Mouse (Mus musculus) midbrain, postnatal 0 days (tissue): ENCODE data around the gene Stard10. TPM values are rescaled to one million over a fixed set of nuclear protein-coding genes. Genes with fewer than 3 reads are reported as not detected.

Experiments used
- ATAC-seq: fragments of 200-750 bp; cut with Nextera tagmentation; 2 replicates; pipeline ENCODE4 v1.8.0; 2017; ENCODE audit warnings: moderate number of reproducible peaks, mild to moderate bottlenecking, moderate TSS enrichment, moderate library complexity; ENCODE audit not compliant: low FRiP score
- DNase-seq: peaks from one replicate; pipeline ENCODE4 v3.0.0-alpha.2; 2015; ENCODE audit warnings: low spot score
- H3K27ac ChIP-seq: fragments of 300-500 bp; sonication (generic); 2 replicates; pipeline ENCODE4 v1.5.1; 2014; ENCODE audit warnings: low read depth, mild to moderate bottlenecking, low read length, mixed read lengths
- H3K27me3 ChIP-seq: fragments of 300-500 bp; sonication (generic); 2 replicates; pipeline ENCODE4 v1.6.1; 2014; ENCODE audit warnings: low read length, control low read depth, mixed read lengths; ENCODE audit not compliant: insufficient read depth
- H3K36me3 ChIP-seq: fragments of 300-500 bp; sonication (generic); 2 replicates; pipeline ENCODE4 v1.6.1; 2014; ENCODE audit warnings: low read length, control low read depth, mixed read lengths; ENCODE audit not compliant: insufficient read depth
- H3K4me1 ChIP-seq: fragments of 300-500 bp; sonication (generic); 2 replicates; pipeline ENCODE4 v1.6.1; 2014; ENCODE audit warnings: mild to moderate bottlenecking, control low read depth, antibody characterized with exemption, low read length, mixed read lengths; ENCODE audit not compliant: insufficient read depth
- H3K4me2 ChIP-seq: fragments of 300-500 bp; sonication (generic); 2 replicates; pipeline ENCODE4 v1.6.1; 2014; ENCODE audit warnings: low read depth, mild to moderate bottlenecking, low read length, mixed read lengths; ENCODE audit not compliant: poor library complexity, severe bottlenecking
- H3K4me3 ChIP-seq: fragments of 300-500 bp; sonication (generic); 2 replicates; pipeline ENCODE4 v1.5.1; 2014; ENCODE audit warnings: low read depth, mild to moderate bottlenecking, low read length, moderate library complexity
- H3K9ac ChIP-seq: fragments of 300-500 bp; sonication (generic); replicated peaks from 2 replicates; pipeline ENCODE4 v1.6.1; 2014; ENCODE audit warnings: mild to moderate bottlenecking, low read length, moderate library complexity, mixed read lengths; ENCODE audit not compliant: poor library complexity, severe bottlenecking
- H3K9me3 ChIP-seq: fragments of 300-500 bp; sonication (generic); 2 replicates; pipeline ENCODE4 v1.6.1; 2016; ENCODE audit warnings: low read length, control low read depth
- CTCF ChIP-seq: IDR thresholded peaks from 2 replicates; pipeline ENCODE4 v1.5.1; 2016; ENCODE audit warnings: antibody characterized with exemption, mild to moderate bottlenecking
- whole genome bisulfite sequencing: fragments of 180-500 bp; shearing (Covaris S2); extraction: QIAGEN DNeasy Blood & Tissue Kit; methylation state at CpG from one replicate; pipeline ENCODE4 v1.1.7; 2014; 5-methylcytosine and 5-hydroxymethylcytosine counted together
- polyA plus RNA-seq: library from polyadenylated mRNA; unstranded; fragments of >200 nt; fragmentation: Nextera tagmentation; extraction: Ambion mirVana; gene quantifications from 2 replicates; pipeline ENCODE4 v1.2.1, GENCODE M21; 2015
- total RNA-seq: library from RNA; depleted of rRNA; stranded (reverse); fragments of >200 nt; gene quantifications from 2 replicates; pipeline ENCODE4 v1.2.3, GENCODE M21; 2014

Stard10 gene
- total and polyA plus RNA-seq, 2 experiments from 2014 or later: 11.0 to 47.7 TPM

GRCm38 (mm10) chr7:101292086-101292485 lies 24.8 kb upstream of the Stard10 start:
- Histone ChIP-seq H3K4me3 (no peak overlapping the region), H3K4me2 (no peak overlapping the region), H3K4me1 (peaks cover 4% of the 10 kb centered on the region; the same call in 1 of the 2 replicates), H3K27ac (no peak overlapping the region), H3K9me3 (no peaks in the 10 kb centered on the region), H3K27me3 (no peaks in the 10 kb centered on the region), H3K36me3 (peaks cover 24% of the 10 kb centered on the region), H3K9ac (no peak overlapping the region)
- DNase-seq: no peak
- WGBS: 91% methylated on average over 1 of the region's 4 CpGs
- TF ChIP-seq CTCF: no peak
- no peak for ATAC-seq

- 100% methylated on average over 1 of the region's 1 CpGs for whole genome bisulfite sequencing
- TF ChIP-seq CTCF: no peak
- ATAC-seq: no peak
Observed at GRCm38 (mm10) chr7:101292696-101293095, 24.2 kb upstream of the Stard10 start.

GRCm38 (mm10) chr7:101293138-101293537 lies 23.7 kb upstream of the Stard10 start:
- ATAC-seq (no peak), DNase-seq (no peak)
- no peaks in the 10 kb centered on the region for H3K9me3 ChIP-seq
- H3K9ac ChIP-seq: no peak overlapping the region
- peaks cover 24% of the 10 kb centered on the region for H3K36me3 ChIP-seq
- H3K4me2 ChIP-seq: no peak overlapping the region
- no peak overlapping the region for H3K4me3 ChIP-seq
- no peak overlapping the region for H3K27ac ChIP-seq
- no peak for TF ChIP-seq CTCF
- no peaks in the 10 kb centered on the region for H3K27me3 ChIP-seq
- WGBS: 60% methylated on average over 4 of the region's 4 CpGs
- peaks cover 5% of the 10 kb centered on the region; the same call in 1 of the 2 replicates for H3K4me1 ChIP-seq

More at GRCm38 (mm10) chr7:101292696-101293095, 24.2 kb upstream of the Stard10 start:
- H3K9ac ChIP-seq: no peak overlapping the region
- no peak overlapping the region for H3K4me2 ChIP-seq
- no peak for DNase-seq
- H3K36me3 ChIP-seq: peaks cover 24% of the 10 kb centered on the region
- H3K4me3 ChIP-seq: no peak overlapping the region
- H3K27me3 ChIP-seq: no peaks in the 10 kb centered on the region
- no peaks in the 10 kb centered on the region for H3K9me3 ChIP-seq
- no peak overlapping the region for H3K27ac ChIP-seq
- H3K4me1 ChIP-seq: peaks cover 5% of the 10 kb centered on the region; the same call in 1 of the 2 replicates

- H3K4me3 ChIP-seq: no peak overlapping the region
- H3K27me3 ChIP-seq: no peaks in the 10 kb centered on the region
- H3K9me3 ChIP-seq: no peaks in the 10 kb centered on the region
- no peak for DNase-seq
- H3K9ac ChIP-seq: no peak overlapping the region
- no peak for TF ChIP-seq CTCF
- no peak overlapping the region for H3K4me2 ChIP-seq
- peaks cover 5% of the 10 kb centered on the region; the same call in 1 of the 2 replicates for H3K4me1 ChIP-seq
- no peak for ATAC-seq
- 63% methylated on average over 4 of the region's 4 CpGs for WGBS
- H3K36me3 ChIP-seq: peaks cover 24% of the 10 kb centered on the region
- no peak overlapping the region for H3K27ac ChIP-seq
Observed at GRCm38 (mm10) chr7:101293611-101294010, 23.3 kb upstream of the Stard10 start.

- peaks cover 5% of the 10 kb centered on the region; the same call in 1 of the 2 replicates for H3K4me1 ChIP-seq
- ATAC-seq (no peak), DNase-seq (no peak)
- TF ChIP-seq CTCF: no peak
- H3K4me3 ChIP-seq: no peak overlapping the region
- peaks cover 8% of the 10 kb centered on the region for H3K36me3 ChIP-seq
- peaks cover 3% of the 10 kb centered on the region; the same call in 1 of the 2 replicates for H3K27me3 ChIP-seq
- H3K9ac ChIP-seq: no peak overlapping the region
- H3K4me2 ChIP-seq: no peak overlapping the region
- no peaks in the 10 kb centered on the region for H3K9me3 ChIP-seq
- H3K27ac ChIP-seq: no peak overlapping the region
- 33% methylated on average over 1 of the region's 1 CpGs for WGBS
Observed at GRCm38 (mm10) chr7:101295438-101295837, 21.4 kb upstream of the Stard10 start.

- Histone ChIP-seq H3K27ac (0 out of 2 replicates have a peak overlapping the region, but pooled peaks have one; percentile 43), H3K9me3 (no peaks in the 10 kb centered on the region), H3K9ac (peak overlapping the region; percentile 65), H3K4me3 (peak overlapping the region; percentile 41), H3K4me2 (peak overlapping the region; percentile 72), H3K4me1 (peaks cover 9% of the 10 kb centered on the region; the same call in 1 of the 2 replicates), H3K27me3 (peaks cover 3% of the 10 kb centered on the region; the same call in 1 of the 2 replicates), H3K36me3 (peaks cover 4% of the 10 kb centered on the region; the same call in 1 of the 2 replicates)
- peak; percentile 92 for DNase-seq
- TF ChIP-seq CTCF: peak; percentile 76
- peak; percentile 89 for ATAC-seq
- WGBS: 10% methylated on average over 34 of the region's 35 CpGs
Observed at GRCm38 (mm10) chr7:101296252-101297022, 20.4 kb upstream of the Stard10 start.
